In genomic region chr15:80934841-80935240, GRCm38 (mm10) we compare ENCODE assay signal across 22 mouse cellular contexts. TPM values are rescaled to one million over a fixed set of nuclear protein-coding genes. Genes with fewer than 3 reads are reported as not detected.
DNase-seq lines count a peak whose midpoint lies in the region; ATAC-seq and TF ChIP-seq lines count a peak whose summit lies in the region.
"Had no signal": no experiment of that assay in that cellular context is flagged by ENCODE, and none has a peak within 500 bp of the region (broad histone marks: within the 10 kb centered on the region; RNA-seq: fewer than 3 reads in every experiment).

No protein-coding gene starts in this region.

- H3K9me3 ChIP-seq in midbrain, embryonic 14.5 days (ENCODE audit: control insufficient read depth, low read length) = no peaks in the 10 kb centered on the region
- H3K9me3 ChIP-seq: embryonic facial prominence, embryonic 13.5 days; embryonic facial prominence, embryonic 15.5 days; forebrain, embryonic 10.5 days; forebrain, embryonic 13.5 days; forebrain, embryonic 15.5 days had no signal

- no peak for TF ChIP-seq CTCF in thymus, adult 2 months (IDR thresholded peaks at IDR 0.05; ENCODE audit: borderline replicate concordance, control insufficient read depth, extremely low read depth, insufficient read depth, low read length, poor library complexity)

- no peak for DNase-seq in thymus, adult 2 months
- no peak for DNase-seq in thymus, postnatal 4 days
- peak; percentile 38 for DNase-seq in induced T-regulatory cell, adult 2 months (ENCODE audit: low read depth)
- DNase-seq in thymus, postnatal 14 days = peak; percentile 53
- no peak for DNase-seq in yolk sac, embryonic 10.5 days (ENCODE audit: low spot score)
- DNase-seq in midbrain, embryonic 14.5 days = no peak
- DNase-seq: adrenal gland, adult 2 months; adrenal gland, postnatal 10 days; adrenal gland, postnatal 25 days; cerebellum, adult 11 months; cerebellum, adult 18-20 months; cerebellum, adult 8-10 months; cerebellum, adult 9-11 months; cerebellum, postnatal 14 days; cerebellum, postnatal 36 days; embryo, embryonic 11 days had no signal

- no peak for TF ChIP-seq POLR2A in thymus, adult 2 months (IDR thresholded peaks at IDR 0.05; ENCODE audit: control insufficient read depth, extremely low read depth, insufficient read depth, low read length, poor library complexity)

- H3K4me2 ChIP-seq in midbrain, embryonic 14.5 days (ENCODE audit: low read length) = no peak overlapping the region
- H3K4me2 ChIP-seq: embryonic facial prominence, embryonic 13.5 days; embryonic facial prominence, embryonic 15.5 days; forebrain, embryonic 13.5 days; forebrain, embryonic 15.5 days had no signal

- peak overlapping the region; percentile 87 for H3K27ac ChIP-seq in thymus, adult 2 months (ENCODE audit: control insufficient read depth, insufficient read depth, low read length)
- no peak overlapping the region for H3K27ac ChIP-seq in midbrain, embryonic 14.5 days (replicated peaks; ENCODE audit: low read depth, low read length)
- H3K27ac ChIP-seq: embryonic facial prominence, embryonic 13.5 days; embryonic facial prominence, embryonic 15.5 days; forebrain, embryonic 10.5 days; forebrain, embryonic 13.5 days; forebrain, embryonic 15.5 days had no signal

- WGBS in thymus, adult 2 months = 50% methylated on average over 5 of the region's 5 CpGs
- WGBS in midbrain, embryonic 14.5 days = 92% methylated on average over 5 of the region's 5 CpGs

- H3K4me3 ChIP-seq in thymus, adult 2 months (ENCODE audit: control insufficient read depth, insufficient read depth, low read length) = no peak overlapping the region
- no peak overlapping the region for H3K4me3 ChIP-seq in midbrain, embryonic 14.5 days (replicated peaks; ENCODE audit: low read depth, low read length)
- H3K4me3 ChIP-seq: embryonic facial prominence, embryonic 13.5 days; embryonic facial prominence, embryonic 15.5 days; erythroblast, embryonic 14.5 days; forebrain, embryonic 10.5 days; forebrain, embryonic 13.5 days; forebrain, embryonic 15.5 days had no signal

- no peak for ATAC-seq in midbrain, embryonic 14.5 days (ENCODE audit: low FRiP score, low TSS enrichment)
- ATAC-seq: forebrain, embryonic 13.5 days; forebrain, embryonic 15.5 days had no signal

- no peak overlapping the region for H3K9ac ChIP-seq in midbrain, embryonic 14.5 days (replicated peaks; ENCODE audit: low read length)
- H3K9ac ChIP-seq: embryonic facial prominence, embryonic 13.5 days; embryonic facial prominence, embryonic 15.5 days; forebrain, embryonic 13.5 days; forebrain, embryonic 15.5 days had no signal

- H3K27me3 ChIP-seq in thymus, adult 2 months (ENCODE audit: control insufficient read depth, insufficient read depth, low read length) = no peaks in the 10 kb centered on the region
- H3K27me3 ChIP-seq in midbrain, embryonic 14.5 days (ENCODE audit: control insufficient read depth, insufficient read depth, low read length) = no peaks in the 10 kb centered on the region
- H3K27me3 ChIP-seq: embryonic facial prominence, embryonic 13.5 days; embryonic facial prominence, embryonic 15.5 days; forebrain, embryonic 13.5 days; forebrain, embryonic 15.5 days had no signal

- H3K36me3 ChIP-seq in thymus, adult 2 months (ENCODE audit: control insufficient read depth, insufficient read depth, low read length) = no peaks in the 10 kb centered on the region
- H3K36me3 ChIP-seq in midbrain, embryonic 14.5 days (ENCODE audit: control insufficient read depth, insufficient read depth, low read length) = peaks cover 51% of the 10 kb centered on the region

- peaks cover 53% of the 10 kb centered on the region for H3K4me1 ChIP-seq in thymus, adult 2 months (replicated peaks; ENCODE audit: control insufficient read depth, insufficient read depth, low read length)
- H3K4me1 ChIP-seq in midbrain, embryonic 14.5 days (ENCODE audit: control insufficient read depth, insufficient read depth, low read length) = no peaks in the 10 kb centered on the region
- H3K4me1 ChIP-seq: forebrain, embryonic 13.5 days; forebrain, embryonic 15.5 days had no signal

RNA-seq across cellular contexts. Expression of gene Adsl, which starts 13.4 kb away (rescaled TPM):
- 93.3 and 105 TPM in 2 replicates for polyA plus RNA-seq in thymus, adult 2 months (2012; rRNA removed)
- polyA plus RNA-seq in midbrain, embryonic 14.5 days (2014; fragmentation: Nextera tagmentation; extraction: Ambion mirVana) = 81.6 and 90.4 TPM in 2 replicates

RNA-seq across cellular contexts. Expression of gene Sgsm3, which starts 42.7 kb away (rescaled TPM):
- polyA plus RNA-seq in thymus, adult 2 months (2012; rRNA removed) = 18.4 and 18.5 TPM in 2 replicates
- polyA plus RNA-seq in midbrain, embryonic 14.5 days (2014; fragmentation: Nextera tagmentation; extraction: Ambion mirVana) = 56.1 and 60.9 TPM in 2 replicates

Comparison
In these comparisons a context has a peak if more than half of its experiments do, and no peak if none do; other contexts are left out.
1. DNase-seq: peak in induced T-regulatory cell, adult 2 months (single experiment) and thymus, postnatal 14 days (single experiment); none in thymus, adult 2 months (single experiment), thymus, postnatal 4 days (single experiment), yolk sac, embryonic 10.5 days (single experiment) and midbrain, embryonic 14.5 days (single experiment).